Mouse (Mus musculus) mammary gland, adult 2 months (tissue): Measurements from ENCODE around the gene A4gnt. TPM values are rescaled to one million over a fixed set of nuclear protein-coding genes. Genes with fewer than 3 reads are reported as not detected.

Source experiments
- polyA plus RNA-seq: library from polyadenylated mRNA; depleted of rRNA; stranded (reverse); fragments of >200 nt; gene quantifications from 2 replicates; pipeline ENCODE4 v1.2.3, GENCODE M21; 2012; ENCODE audit warnings: low replicate concordance; rRNA removed

The A4gnt gene
- 0.10 TPM in 1 of 2 replicates, not detected in the other for polyA plus RNA-seq

DNA sequence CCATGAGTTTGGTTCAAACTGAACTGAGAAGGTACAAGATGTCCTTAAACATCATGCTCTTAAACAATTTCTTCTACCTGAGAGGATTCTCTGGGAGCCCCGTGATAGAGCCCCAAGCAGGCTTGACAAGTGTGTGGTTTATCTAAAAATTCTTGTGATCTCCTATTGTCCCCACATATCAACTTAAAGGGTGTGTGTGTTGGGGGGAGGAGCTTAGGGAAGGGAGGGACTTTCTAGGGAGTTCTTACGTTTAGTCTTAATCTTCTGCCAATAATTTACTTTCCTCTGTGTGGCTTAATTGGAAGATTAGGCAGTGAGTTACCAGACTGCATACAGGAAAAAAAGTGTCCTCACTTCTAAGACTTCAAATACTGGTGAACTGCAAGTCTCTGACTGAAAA lies at the start of gene A4gnt:
A4gnt (plus strand) TSS at position 301 of the 400 bp plus-strand sequence.

DNA sequence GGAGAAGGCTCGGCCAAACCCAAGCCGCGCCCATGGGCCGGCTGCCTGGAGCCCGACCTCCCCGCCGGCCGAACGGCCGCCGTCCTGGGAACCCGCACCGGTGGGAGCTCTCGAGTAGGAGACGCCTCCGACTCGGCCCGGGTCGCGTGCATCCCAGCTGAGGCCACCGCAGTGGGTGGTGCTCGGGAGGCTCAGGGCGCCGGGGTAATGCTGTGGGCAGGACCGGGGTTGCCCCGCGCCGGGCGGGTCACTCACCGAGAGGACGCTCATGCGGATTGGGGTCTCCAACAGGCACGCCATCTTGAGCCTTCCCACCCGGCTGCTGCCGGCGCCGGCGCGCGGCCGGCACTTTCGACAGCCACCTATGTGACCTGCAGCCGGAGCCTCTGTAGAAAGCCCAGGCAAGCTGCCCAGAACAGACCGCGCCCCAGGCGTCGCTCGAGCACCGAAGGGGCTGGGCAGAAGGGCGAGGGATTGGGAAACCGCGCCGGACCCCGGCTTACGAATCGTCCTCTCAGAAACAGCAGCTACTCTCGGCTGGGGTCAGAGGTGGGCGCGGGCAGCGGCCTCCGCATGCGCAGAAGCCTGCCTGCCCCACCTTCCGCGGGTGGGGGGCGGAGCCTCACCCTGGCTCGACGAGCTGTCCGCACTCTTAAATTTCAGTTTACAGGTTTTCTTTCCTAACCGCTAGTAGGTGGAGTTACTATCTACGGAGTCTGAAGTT lies 43.8 kb upstream of the A4gnt start, which contains the start of gene Armc8:
Armc8 (minus strand) TSS at position 553 of the 724 bp plus-strand sequence.

DNA sequence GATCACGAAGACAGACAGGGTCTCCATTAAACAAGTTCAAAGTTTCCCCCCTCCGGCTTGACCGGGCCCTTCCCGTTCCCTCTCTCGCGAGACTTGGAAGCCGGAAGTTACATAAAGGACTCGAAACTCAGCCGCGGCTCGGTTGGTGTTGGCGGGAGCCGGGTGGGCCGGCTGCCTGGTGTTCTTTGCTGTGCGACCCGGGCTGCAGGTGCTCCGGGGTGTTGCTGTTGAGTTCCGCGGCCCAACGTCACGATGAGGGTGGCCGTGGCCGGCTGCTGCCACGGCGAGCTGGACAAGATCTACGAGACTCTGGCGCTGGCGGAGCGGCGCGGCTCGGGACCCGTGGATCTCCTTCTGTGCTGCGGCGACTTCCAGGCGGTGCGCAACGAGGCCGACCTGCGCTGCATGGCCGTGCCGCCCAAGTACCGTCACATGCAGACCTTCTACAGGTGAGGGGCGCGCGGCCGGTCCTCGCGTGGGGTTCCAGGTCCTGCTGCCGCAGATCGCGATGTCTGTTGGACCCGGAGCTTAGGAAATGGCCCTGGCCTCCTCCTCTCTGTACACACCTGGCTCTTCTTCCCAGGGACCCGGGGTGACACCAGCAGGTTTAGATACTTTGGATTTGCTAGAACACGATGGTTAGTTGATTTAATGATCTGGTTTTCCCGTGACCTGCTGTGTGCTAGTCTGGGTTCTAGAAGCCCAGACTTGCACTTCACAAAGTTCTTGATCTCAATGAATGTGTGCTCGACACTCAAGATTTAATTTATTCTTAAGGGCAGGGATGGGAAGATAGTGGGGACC lies 36.4 kb upstream of the A4gnt start, which contains the start of gene Dbr1:
Dbr1 (plus strand) TSS at position 123 of the 804 bp plus-strand sequence.

DNA sequence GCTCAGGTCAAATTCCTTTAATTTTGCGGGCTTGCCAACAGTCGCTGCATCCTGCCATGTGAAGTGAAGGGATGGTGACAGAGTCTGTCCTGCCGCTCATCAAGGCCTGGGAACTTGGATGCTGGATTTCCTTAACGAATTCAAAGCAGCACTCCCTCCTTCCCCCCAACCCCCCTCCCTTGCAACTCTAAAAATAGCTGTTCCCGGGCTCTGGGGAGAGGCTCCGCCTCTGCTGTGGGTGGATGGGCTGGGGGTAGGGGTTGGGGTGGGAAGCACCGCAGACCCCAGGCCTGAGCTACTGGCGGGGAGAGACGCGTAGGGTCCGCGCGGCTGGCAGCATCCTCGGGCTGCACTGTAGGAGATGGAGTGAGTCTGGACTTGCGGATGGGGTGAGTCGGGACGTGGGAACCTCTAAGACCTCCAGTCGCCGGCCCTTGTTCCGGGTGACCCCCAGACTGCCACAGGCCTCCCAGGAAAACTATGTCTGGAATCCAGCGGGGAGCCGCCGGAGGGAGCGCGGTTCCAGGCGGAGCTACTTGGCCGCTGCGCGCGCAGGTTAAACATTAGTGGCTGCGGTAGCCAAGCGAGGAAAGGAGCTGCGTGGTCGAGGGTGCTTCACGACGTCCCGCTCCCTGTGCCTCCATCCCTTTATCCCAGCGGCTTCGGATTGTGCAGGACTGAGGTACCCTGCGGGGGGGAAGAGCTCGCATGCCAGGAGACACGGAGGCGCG lies 17.1 kb downstream of the A4gnt start, which contains the start of gene Dzip1l:
Dzip1l (plus strand) TSS at position 216 of the 731 bp plus-strand sequence.

Other genes starting within 250 kb of the A4gnt start
- 9.4 and 10.1 TPM in 2 replicates for gene Mras, start 175.1 kb upstream of the A4gnt start, polyA plus RNA-seq
- 0.19 TPM in 1 of 2 replicates, not detected in the other for gene Nme9, start 161.0 kb upstream of the A4gnt start, polyA plus RNA-seq
- 7.7 and 19.9 TPM in 2 replicates for gene Armc8, start 43.6 kb upstream of the A4gnt start, polyA plus RNA-seq
- 7.3 and 8.5 TPM in 2 replicates for gene Dbr1, start 36.7 kb upstream of the A4gnt start, polyA plus RNA-seq
- 1.2 and 1.8 TPM in 2 replicates for gene Dzip1l, start 17.0 kb downstream of the A4gnt start, polyA plus RNA-seq
- gene Cldn18, start 104.8 kb downstream of the A4gnt start, polyA plus RNA-seq = 0.16 and 0.17 TPM in 2 replicates